Mouse (Mus musculus): ENCODE data around the gene Lrrk2. TPM values are rescaled to one million over a fixed set of nuclear protein-coding genes. Genes with fewer than 3 reads are reported as not detected.

The Lrrk2 gene
- total RNA-seq, 1 experiment, result 6.0 TPM

- no peaks in the 10 kb centered on the region for H3K4me1 ChIP-seq (ENCODE audit: control insufficient read depth in 2 of 2, insufficient read depth in 2 of 2, low read length in 2 of 2, poor library complexity in 1 of 2)
- H3K9ac ChIP-seq (ENCODE audit: insufficient read depth, low read depth, low read length, poor library complexity, severe bottlenecking), result no peak overlapping the region
- no peaks in the 10 kb centered on the region for H3K9me3 ChIP-seq (ENCODE audit: control insufficient read depth, insufficient read depth, low read depth, low read length)
- in situ Hi-C loops (cut with MboI; ENCODE audit: low sequenced_read_pairs in 2 of 2, unreplicated experiment in 2 of 2), result no loop called here
- H3K27ac ChIP-seq (ENCODE audit: insufficient read depth, low read depth, low read length, poor library complexity, severe bottlenecking), result no peak overlapping the region
- TF ChIP-seq HCFC1 (IDR thresholded peaks at IDR 0.05; ENCODE audit: borderline replicate concordance, insufficient read depth, low read length), result no peak
- TF ChIP-seq CHD2 (IDR thresholded peaks at IDR 0.05; ENCODE audit: low read depth, low read length), result no peak
- no peak for TF ChIP-seq ZC3H11A (IDR thresholded peaks at IDR 0.05; ENCODE audit: borderline replicate concordance, low read depth, low read length)
- TF ChIP-seq ZNF384 (IDR thresholded peaks at IDR 0.05; ENCODE audit: low read depth, low read length), result no peak
- no peak for TF ChIP-seq MAFK (IDR thresholded peaks at IDR 0.05; ENCODE audit: insufficient read depth, low read depth, low read length)
- H3K36me3 ChIP-seq (ENCODE audit: control insufficient read depth, insufficient read depth, low read length, poor library complexity, severe bottlenecking), result no peaks in the 10 kb centered on the region
- H3K4me3 ChIP-seq (ENCODE audit: insufficient read depth in 1 of 2, low read depth in 1 of 2, low read length in 2 of 2, poor library complexity in 1 of 2, severe bottlenecking in 1 of 2), result no peak overlapping the region
- DNase-seq (ENCODE audit: low read depth, low spot score), result no peak
Measured at GRCm38 (mm10) chr15:91633051-91633450, 39.9 kb upstream of the Lrrk2 start.

- Histone ChIP-seq H3K36me3 (ENCODE audit: control insufficient read depth, insufficient read depth, low read length, poor library complexity, severe bottlenecking) (no peaks in the 10 kb centered on the region), H3K27ac (ENCODE audit: insufficient read depth, low read depth, low read length, poor library complexity, severe bottlenecking) (no peak overlapping the region), H3K9ac (ENCODE audit: insufficient read depth, low read depth, low read length, poor library complexity, severe bottlenecking) (no peak overlapping the region), H3K4me1 (ENCODE audit: control insufficient read depth in 2 of 2, insufficient read depth in 2 of 2, low read length in 2 of 2, poor library complexity in 1 of 2) (no peaks in the 10 kb centered on the region), H3K4me3 (ENCODE audit: insufficient read depth in 1 of 2, low read depth in 1 of 2, low read length in 2 of 2, poor library complexity in 1 of 2, severe bottlenecking in 1 of 2) (no peak overlapping the region), H3K9me3 (ENCODE audit: control insufficient read depth, insufficient read depth, low read depth, low read length) (no peaks in the 10 kb centered on the region)
- no peak for TF ChIP-seq HCFC1 (IDR thresholded peaks at IDR 0.05; ENCODE audit: borderline replicate concordance, insufficient read depth, low read length)
- no peak for DNase-seq (ENCODE audit: low read depth, low spot score)
- in situ Hi-C loops (cut with MboI; ENCODE audit: low sequenced_read_pairs in 2 of 2, unreplicated experiment in 2 of 2), result no loop called here
Measured at GRCm38 (mm10) chr15:91633806-91634205, 39.2 kb upstream of the Lrrk2 start.

- Histone ChIP-seq H3K4me1 (ENCODE audit: control insufficient read depth in 2 of 2, insufficient read depth in 2 of 2, low read length in 2 of 2, poor library complexity in 1 of 2) (no peaks in the 10 kb centered on the region), H3K27ac (ENCODE audit: insufficient read depth, low read depth, low read length, poor library complexity, severe bottlenecking) (no peak overlapping the region), H3K4me3 (ENCODE audit: insufficient read depth in 1 of 2, low read depth in 1 of 2, low read length in 2 of 2, poor library complexity in 1 of 2, severe bottlenecking in 1 of 2) (no peak overlapping the region), H3K9ac (ENCODE audit: insufficient read depth, low read depth, low read length, poor library complexity, severe bottlenecking) (no peak overlapping the region), H3K9me3 (ENCODE audit: control insufficient read depth, insufficient read depth, low read depth, low read length) (no peaks in the 10 kb centered on the region), H3K36me3 (ENCODE audit: control insufficient read depth, insufficient read depth, low read length, poor library complexity, severe bottlenecking) (no peaks in the 10 kb centered on the region)
- DNase-seq (ENCODE audit: low read depth, low spot score), result no peak
- TF ChIP-seq ZNF384 (IDR thresholded peaks at IDR 0.05; ENCODE audit: low read depth, low read length) (no peak), CHD2 (IDR thresholded peaks at IDR 0.05; ENCODE audit: low read depth, low read length) (no peak), HCFC1 (IDR thresholded peaks at IDR 0.05; ENCODE audit: borderline replicate concordance, insufficient read depth, low read length) (no peak), MAFK (IDR thresholded peaks at IDR 0.05; ENCODE audit: insufficient read depth, low read depth, low read length) (no peak), ZC3H11A (IDR thresholded peaks at IDR 0.05; ENCODE audit: borderline replicate concordance, low read depth, low read length) (no peak)
- in situ Hi-C loops (cut with MboI; ENCODE audit: low sequenced_read_pairs in 2 of 2, unreplicated experiment in 2 of 2), result no loop called here
Measured at GRCm38 (mm10) chr15:91634236-91634635, 38.7 kb upstream of the Lrrk2 start.

GRCm38 (mm10) chr15:91641631-91642030, 31.3 kb upstream of the Lrrk2 start:
- Histone ChIP-seq H3K9me3 (ENCODE audit: control insufficient read depth, insufficient read depth, low read depth, low read length) (no peaks in the 10 kb centered on the region), H3K36me3 (ENCODE audit: control insufficient read depth, insufficient read depth, low read length, poor library complexity, severe bottlenecking) (no peaks in the 10 kb centered on the region), H3K27ac (ENCODE audit: insufficient read depth, low read depth, low read length, poor library complexity, severe bottlenecking) (no peak overlapping the region), H3K9ac (ENCODE audit: insufficient read depth, low read depth, low read length, poor library complexity, severe bottlenecking) (no peak overlapping the region), H3K4me1 (ENCODE audit: control insufficient read depth in 2 of 2, insufficient read depth in 2 of 2, low read length in 2 of 2, poor library complexity in 1 of 2) (no peaks in the 10 kb centered on the region), H3K4me3 (ENCODE audit: insufficient read depth in 1 of 2, low read depth in 1 of 2, low read length in 2 of 2, poor library complexity in 1 of 2, severe bottlenecking in 1 of 2) (no peak overlapping the region)
- TF ChIP-seq HCFC1 (IDR thresholded peaks at IDR 0.05; ENCODE audit: borderline replicate concordance, insufficient read depth, low read length) (no peak), ZNF384 (IDR thresholded peaks at IDR 0.05; ENCODE audit: low read depth, low read length) (no peak), MAFK (IDR thresholded peaks at IDR 0.05; ENCODE audit: insufficient read depth, low read depth, low read length) (no peak), CHD2 (IDR thresholded peaks at IDR 0.05; ENCODE audit: low read depth, low read length) (no peak), ZC3H11A (IDR thresholded peaks at IDR 0.05; ENCODE audit: borderline replicate concordance, low read depth, low read length) (no peak)
- DNase-seq (ENCODE audit: low read depth, low spot score), result no peak
- in situ Hi-C loops (cut with MboI; ENCODE audit: low sequenced_read_pairs in 2 of 2, unreplicated experiment in 2 of 2), result no loop called here

DNA sequence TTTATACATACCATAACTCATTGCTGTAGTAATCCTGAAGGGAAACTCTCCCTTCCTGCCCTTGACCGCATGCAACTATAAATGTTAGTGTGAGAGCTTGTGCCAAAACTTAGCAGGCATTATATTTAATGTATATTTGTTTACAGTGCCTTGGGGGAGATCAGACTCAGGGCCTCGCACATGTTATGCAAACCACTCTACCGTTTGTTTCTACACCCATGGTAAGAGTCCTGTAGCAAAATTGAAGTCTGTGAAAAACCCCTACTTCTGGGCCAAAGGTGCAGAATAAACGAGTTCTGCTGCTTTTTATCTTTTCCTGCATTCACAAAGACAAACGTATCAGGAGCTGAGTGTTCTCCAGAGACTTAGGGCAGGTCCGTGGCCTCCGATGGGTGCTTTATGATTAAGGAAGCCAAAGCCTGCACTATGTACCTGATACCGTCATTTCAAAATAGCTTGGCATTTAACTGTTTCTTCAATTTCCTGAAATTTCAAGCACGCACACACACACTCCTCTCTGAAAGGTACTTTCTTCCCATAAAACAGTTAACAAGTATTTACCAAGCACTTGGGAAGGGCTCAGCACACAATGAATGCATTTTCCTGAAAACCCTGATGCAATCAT, 30.2 kb upstream of the Lrrk2 start:
- DNase-seq (ENCODE audit: low read depth, low spot score), result no peak
- no peak overlapping the region for H3K27ac ChIP-seq (ENCODE audit: insufficient read depth, low read depth, low read length, poor library complexity, severe bottlenecking)
- TF ChIP-seq ZC3H11A (IDR thresholded peaks at IDR 0.05; ENCODE audit: borderline replicate concordance, low read depth, low read length) (no peak), ZNF384 (IDR thresholded peaks at IDR 0.05; ENCODE audit: low read depth, low read length) (no peak), CHD2 (IDR thresholded peaks at IDR 0.05; ENCODE audit: low read depth, low read length) (no peak), MAFK (IDR thresholded peaks at IDR 0.05; ENCODE audit: insufficient read depth, low read depth, low read length) (no peak), HCFC1 (IDR thresholded peaks at IDR 0.05; ENCODE audit: borderline replicate concordance, insufficient read depth, low read length) (no peak)
- in situ Hi-C loops (cut with MboI; ENCODE audit: low sequenced_read_pairs in 2 of 2, unreplicated experiment in 2 of 2), result no loop called here
- no peaks in the 10 kb centered on the region for H3K9me3 ChIP-seq (ENCODE audit: control insufficient read depth, insufficient read depth, low read depth, low read length)
- H3K4me1 ChIP-seq (ENCODE audit: control insufficient read depth in 2 of 2, insufficient read depth in 2 of 2, low read length in 2 of 2, poor library complexity in 1 of 2), result no peaks in the 10 kb centered on the region
- no peak overlapping the region for H3K4me3 ChIP-seq (ENCODE audit: insufficient read depth in 1 of 2, low read depth in 1 of 2, low read length in 2 of 2, poor library complexity in 1 of 2, severe bottlenecking in 1 of 2)
- no peak overlapping the region for H3K9ac ChIP-seq (ENCODE audit: insufficient read depth, low read depth, low read length, poor library complexity, severe bottlenecking)
- H3K36me3 ChIP-seq (ENCODE audit: control insufficient read depth, insufficient read depth, low read length, poor library complexity, severe bottlenecking), result no peaks in the 10 kb centered on the region

All from ES-E14 (cell line).